Mouse (Mus musculus) spleen, adult 2 months (tissue): ENCODE measurements around the gene Rpl10a. TPM values are rescaled to one million over a fixed set of nuclear protein-coding genes. Genes with fewer than 3 reads are reported as not detected.

Source experiments
- DNase-seq, 2 experiments: peaks; one replicate each; pipeline versions ENCODE4 v3.0.0 to v3.0.0-alpha.2; 2012 to 2021; ENCODE audit warnings: low spot score in 2 of 2, low read depth in 1 of 2
- H3K27ac ChIP-seq: fragments of 200-500 bp; 2 replicates; pipeline ENCODE4 v1.5.1; 2012; ENCODE audit warnings: low read length, inconsistent platforms; ENCODE audit not compliant: insufficient read depth
- H3K27me3 ChIP-seq: fragments of 200-500 bp; 2 replicates; pipeline ENCODE4 v1.6.1; 2012; ENCODE audit warnings: mild to moderate bottlenecking, moderate library complexity, low read length, inconsistent platforms; ENCODE audit not compliant: control insufficient read depth, insufficient read depth
- H3K36me3 ChIP-seq: fragments of 200-500 bp; 2 replicates; pipeline ENCODE4 v1.6.1; 2012; ENCODE audit warnings: mild to moderate bottlenecking, low read length, inconsistent platforms; ENCODE audit not compliant: control insufficient read depth, insufficient read depth
- H3K4me1 ChIP-seq: fragments of 200-500 bp; 2 replicates; pipeline ENCODE4 v1.6.1; 2011; ENCODE audit warnings: inconsistent platforms; ENCODE audit not compliant: control insufficient read depth, insufficient read depth, insufficient read length
- H3K4me3 ChIP-seq: fragments of 200-500 bp; 2 replicates; pipeline ENCODE4 v1.5.1; 2011; ENCODE audit warnings: mild to moderate bottlenecking, inconsistent platforms; ENCODE audit not compliant: insufficient read depth, insufficient read length; ENCODE audit errors: extremely low read depth
- CTCF ChIP-seq: fragments of 200-500 bp; IDR thresholded peaks from 2 replicates; pipeline ENCODE4 v1.5.1; 2011; ENCODE audit warnings: mild to moderate bottlenecking, inconsistent platforms; ENCODE audit not compliant: insufficient read depth, insufficient read length, insufficient replicate concordance; ENCODE audit errors: extremely low read depth
- POLR2A ChIP-seq: fragments of 200-500 bp; IDR thresholded peaks from 2 replicates; pipeline ENCODE4 v1.6.1; 2011; ENCODE audit warnings: low read depth, low read length, inconsistent platforms
- WGBS: fragments of 180-500 bp; shearing (Covaris S2); methylation state at CpG from one replicate; pipeline ENCODE4 v1.1.7; 2018; 5-methylcytosine and 5-hydroxymethylcytosine counted together
- polyA plus RNA-seq: library from polyadenylated mRNA; depleted of rRNA; stranded (reverse); fragments of >200 nt; gene quantifications from 2 replicates; pipeline ENCODE4 v1.2.3, GENCODE M21; 2012

Gene Rpl10a
- polyA plus RNA-seq, 1 experiment = 4,168 TPM

GRCm38 (mm10) chr17:28360531-28361277, 32.4 kb downstream of the Rpl10a start:
- no peaks in the 10 kb centered on the region for H3K36me3 ChIP-seq
- no peak for TF ChIP-seq CTCF
- no peak for TF ChIP-seq POLR2A
- 86% methylated on average over 9 of the region's 9 CpGs for WGBS
- H3K4me1 ChIP-seq = no peaks in the 10 kb centered on the region; the same call in 1 of the 2 replicates
- H3K4me3 ChIP-seq = no peak overlapping the region
- no peak overlapping the region for H3K27ac ChIP-seq
- no peak for DNase-seq
- peaks cover 16% of the 10 kb centered on the region; the same call in 1 of the 2 replicates for H3K27me3 ChIP-seq

- 40% methylated on average over 11 of the region's 11 CpGs for WGBS
- H3K4me3 ChIP-seq = no peak overlapping the region
These were observed 33.8 kb downstream of the Rpl10a start for GRCm38 (mm10) chr17:28361921-28362652.

DNA sequence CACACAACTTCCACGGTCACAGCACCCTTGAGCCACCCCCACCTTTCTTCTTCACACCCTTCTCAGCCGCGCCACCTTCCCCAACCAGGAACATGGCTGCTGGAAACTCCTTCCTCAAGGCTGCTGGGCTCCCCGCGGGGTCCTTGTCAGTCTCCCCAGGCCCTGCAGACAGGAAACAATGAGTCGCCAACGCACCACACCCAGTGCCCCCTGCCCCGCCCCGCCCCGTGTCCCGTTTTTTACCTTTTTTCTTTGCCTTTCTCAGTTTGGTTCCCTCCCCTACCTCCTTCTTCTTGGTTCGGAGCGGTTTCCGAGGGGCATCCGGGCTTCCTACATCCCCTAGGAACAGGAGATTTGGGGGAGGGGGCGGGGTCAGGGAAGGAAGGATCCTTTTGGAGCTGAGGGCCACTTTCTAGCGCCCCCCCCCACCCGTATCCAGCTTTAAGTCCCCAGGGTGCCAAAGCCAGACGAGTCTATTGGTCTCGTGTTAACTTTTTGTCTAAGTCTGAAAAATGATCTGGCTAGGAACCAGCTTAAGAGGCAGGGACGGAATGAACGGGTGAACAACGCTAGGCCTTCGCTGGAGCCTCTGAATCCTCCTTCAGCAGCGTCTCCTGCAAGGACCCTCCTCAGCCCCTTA, 34.5 kb downstream of the Rpl10a start:
- H3K4me3 ChIP-seq = no peak overlapping the region
- no peak for TF ChIP-seq POLR2A
- H3K36me3 ChIP-seq = no peaks in the 10 kb centered on the region
- no peak for DNase-seq
- H3K4me1 ChIP-seq = no peaks in the 10 kb centered on the region; the same call in 1 of the 2 replicates
- no peak overlapping the region for H3K27ac ChIP-seq
- 5% methylated on average over 25 of the region's 25 CpGs for WGBS
- peaks cover 20% of the 10 kb centered on the region; the same call in 1 of the 2 replicates for H3K27me3 ChIP-seq

More at GRCm38 (mm10) chr17:28361921-28362652, 33.8 kb downstream of the Rpl10a start:
- no peak for DNase-seq
- Histone ChIP-seq H3K27me3 (peaks cover 20% of the 10 kb centered on the region; the same call in 1 of the 2 replicates), H3K4me1 (no peaks in the 10 kb centered on the region; the same call in 1 of the 2 replicates), H3K36me3 (no peaks in the 10 kb centered on the region), H3K27ac (no peak overlapping the region)
- no peak for TF ChIP-seq CTCF
- TF ChIP-seq POLR2A = no peak

GRCm38 (mm10) chr17:28363507-28363906, 35.2 kb downstream of the Rpl10a start:
- no peaks in the 10 kb centered on the region; the same call in 1 of the 2 replicates for H3K4me1 ChIP-seq
- H3K27me3 ChIP-seq = peaks cover 20% of the 10 kb centered on the region; the same call in 1 of the 2 replicates
- H3K36me3 ChIP-seq = no peaks in the 10 kb centered on the region
- no peak overlapping the region for H3K27ac ChIP-seq
- 48% methylated on average over 6 of the region's 6 CpGs for whole genome bisulfite sequencing
- TF ChIP-seq POLR2A = no peak
- no peak for DNase-seq
- H3K4me3 ChIP-seq = no peak overlapping the region

GRCm38 (mm10) chr17:28365122-28365521, 36.9 kb downstream of the Rpl10a start, which contains the start of gene Tulp1:
Gene Tulp1, minus strand, starts transcription at chr17:28365222.
- DNase-seq = no peak
- Histone ChIP-seq H3K4me3 (no peak within 1 kb of the TSS), H3K36me3 (no peaks in the 10 kb centered on the region), H3K27me3 (peaks cover 20% of the 10 kb centered on the region; the same call in 1 of the 2 replicates), H3K4me1 (no peaks in the 10 kb centered on the region; the same call in 1 of the 2 replicates), H3K27ac (no peak within 1 kb of the TSS)
- TF ChIP-seq POLR2A (no peak), CTCF (no peak)
- WGBS = 70% methylated on average over 8 of the region's 8 CpGs

DNA sequence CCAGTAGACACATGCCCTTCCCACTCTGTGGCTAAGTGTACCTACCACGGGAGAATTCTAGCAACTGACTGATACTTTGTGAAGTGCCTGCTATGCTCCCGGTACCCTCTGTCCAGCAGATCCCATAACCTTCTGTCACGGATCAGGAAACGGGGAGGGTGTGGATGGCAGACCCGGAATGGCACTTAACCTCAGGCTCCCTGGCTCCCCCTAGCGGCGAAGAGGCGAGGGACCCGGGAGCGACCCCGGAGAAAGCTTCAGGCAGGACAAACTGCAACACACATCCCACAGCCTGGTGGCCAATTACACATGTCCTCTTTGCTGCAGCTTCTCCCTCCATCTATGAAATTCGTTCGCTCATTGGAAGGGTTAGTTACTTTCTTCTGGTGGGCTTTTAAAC, 40.2 kb downstream of the Rpl10a start:
- TF ChIP-seq CTCF = peak; percentile 89
- no peak for TF ChIP-seq POLR2A
- no peaks in the 10 kb centered on the region for H3K36me3 ChIP-seq
- no peaks in the 10 kb centered on the region for H3K4me1 ChIP-seq
- H3K4me3 ChIP-seq = no peak overlapping the region
- peaks cover 15% of the 10 kb centered on the region; the same call in 1 of the 2 replicates for H3K27me3 ChIP-seq
- WGBS = 3% methylated on average over 13 of the region's 13 CpGs
- DNase-seq = peak in 1 of 2 experiments; percentile 65
- H3K27ac ChIP-seq = no peak overlapping the region
